Mouse (Mus musculus) hindbrain, embryonic 13.5 days (tissue): ENCODE measurements around the gene Sned1. TPM values are rescaled to one million over a fixed set of nuclear protein-coding genes. Genes with fewer than 3 reads are reported as not detected.
A peak's percentile ranks its signal among the peaks of the same experiment; 100 is the strongest.

ENCODE experiments used
- ATAC-seq: fragments of 200-750 bp; cut with Nextera tagmentation; 2 replicates; pipeline ENCODE4 v1.8.0; 2017; ENCODE audit warnings: moderate TSS enrichment; ENCODE audit not compliant: low FRiP score
- H3K27ac ChIP-seq: fragments of 300-500 bp; sonication (generic); 2 replicates; pipeline ENCODE4 v1.5.1; 2015; ENCODE audit warnings: inconsistent platforms, mild to moderate bottlenecking, moderate library complexity
- H3K27me3 ChIP-seq: fragments of 300-500 bp; sonication (generic); 2 replicates; pipeline ENCODE4 v1.6.1; 2015; ENCODE audit warnings: mild to moderate bottlenecking, inconsistent platforms
- H3K36me3 ChIP-seq: fragments of 300-500 bp; sonication (generic); 2 replicates; pipeline ENCODE4 v1.6.1; 2015; ENCODE audit warnings: mild to moderate bottlenecking, inconsistent platforms
- H3K4me1 ChIP-seq: fragments of 300-500 bp; sonication (generic); replicated peaks from 2 replicates; pipeline ENCODE4 v1.6.1; 2015; ENCODE audit warnings: inconsistent platforms
- H3K4me2 ChIP-seq: fragments of 300-500 bp; sonication (generic); 2 replicates; pipeline ENCODE4 v1.6.1; 2015; ENCODE audit warnings: inconsistent platforms, mild to moderate bottlenecking, moderate library complexity
- H3K4me3 ChIP-seq: fragments of 300-500 bp; sonication (generic); 2 replicates; pipeline ENCODE4 v1.5.1; 2015; ENCODE audit warnings: mild to moderate bottlenecking, inconsistent platforms
- H3K9ac ChIP-seq: fragments of 300-500 bp; sonication (generic); 2 replicates; pipeline ENCODE4 v1.6.1; 2015; ENCODE audit warnings: mild to moderate bottlenecking, inconsistent platforms
- H3K9me3 ChIP-seq: fragments of 300-500 bp; sonication (generic); 2 replicates; pipeline ENCODE4 v1.6.1; 2016; ENCODE audit warnings: inconsistent platforms
- WGBS: fragments of 180-500 bp; shearing (Covaris S2); methylation state at CpG from one replicate; pipeline ENCODE4 v1.1.7; 2015; 5-methylcytosine and 5-hydroxymethylcytosine counted together
- polyA plus RNA-seq: library from polyadenylated mRNA; unstranded; fragments of >200 nt; fragmentation: Nextera tagmentation; extraction: Ambion mirVana; gene quantifications from 2 replicates; pipeline ENCODE4 v1.2.1, GENCODE M21; 2015

Sned1 gene
- polyA plus RNA-seq, 1 experiment from 2014 or later: 8.8 TPM

DNA sequence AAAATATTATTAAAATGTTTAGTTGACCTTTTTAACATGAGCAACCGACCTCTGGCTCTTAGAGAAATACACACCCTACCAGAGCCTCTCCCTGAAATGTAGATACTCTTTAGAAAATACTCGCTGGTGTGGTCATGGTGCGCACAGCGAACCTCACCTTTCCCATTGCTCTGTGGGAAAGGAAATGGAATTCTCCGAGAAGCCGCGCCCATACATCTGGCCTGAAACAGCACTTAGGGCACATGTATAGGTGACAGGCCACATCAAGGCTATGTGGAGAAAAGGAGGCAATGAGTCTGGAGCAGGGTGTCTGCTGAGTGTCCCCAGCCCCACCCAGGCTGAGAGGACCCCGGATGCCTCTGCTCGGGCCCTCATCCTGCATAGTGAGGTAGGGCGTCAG is 2.0 kb downstream of the Sned1 start:
- Histone ChIP-seq H3K27ac (no peak overlapping the region), H3K9me3 (no peaks in the 10 kb centered on the region), H3K4me2 (no peak overlapping the region), H3K4me1 (peaks cover 18% of the 10 kb centered on the region), H3K27me3 (peaks cover 50% of the 10 kb centered on the region), H3K4me3 (no peak overlapping the region; the same call in 1 of the 2 replicates), H3K36me3 (no peaks in the 10 kb centered on the region), H3K9ac (no peak overlapping the region)
- WGBS: 94% methylated on average over 10 of the region's 10 CpGs
- no peak for ATAC-seq

DNA sequence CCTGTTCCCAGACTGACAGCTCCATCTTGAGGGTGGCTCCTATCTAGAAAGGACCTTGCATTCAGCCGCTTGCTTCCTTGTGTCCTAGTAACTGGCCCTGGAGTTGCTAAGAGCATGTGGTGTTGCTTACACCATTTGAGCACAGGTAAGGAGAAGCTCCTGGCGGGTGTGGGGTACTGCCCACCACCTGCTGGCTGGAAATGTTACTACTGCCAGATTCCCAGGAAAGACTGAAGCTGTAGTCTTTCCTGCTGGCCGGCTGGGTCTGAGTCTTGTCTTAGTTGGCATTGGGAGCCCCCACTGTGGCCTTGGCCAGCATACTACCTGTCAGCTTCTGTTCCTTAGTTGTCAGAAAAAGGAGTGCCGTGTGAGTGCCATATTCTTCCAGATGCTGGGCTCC is 2.6 kb downstream of the Sned1 start:
- Histone ChIP-seq H3K4me3 (no peak overlapping the region; the same call in 1 of the 2 replicates), H3K9ac (no peak overlapping the region), H3K9me3 (no peaks in the 10 kb centered on the region), H3K4me1 (peaks cover 18% of the 10 kb centered on the region), H3K36me3 (no peaks in the 10 kb centered on the region), H3K4me2 (no peak overlapping the region), H3K27me3 (peaks cover 50% of the 10 kb centered on the region), H3K27ac (no peak overlapping the region)
- 55% methylated on average over 4 of the region's 4 CpGs for WGBS
- no peak for ATAC-seq

GRCm38 (mm10) chr1:93245936-93246335 is 10.3 kb downstream of the Sned1 start:
- no peaks in the 10 kb centered on the region for H3K4me1 ChIP-seq
- WGBS: 70% methylated on average over 2 of the region's 2 CpGs
- no peaks in the 10 kb centered on the region for H3K27me3 ChIP-seq
- H3K9ac ChIP-seq: no peak overlapping the region
- no peaks in the 10 kb centered on the region for H3K36me3 ChIP-seq
- ATAC-seq: no peak
- H3K27ac ChIP-seq: no peak overlapping the region
- no peak overlapping the region for H3K4me2 ChIP-seq
- no peak overlapping the region for H3K4me3 ChIP-seq
- H3K9me3 ChIP-seq: no peaks in the 10 kb centered on the region

DNA sequence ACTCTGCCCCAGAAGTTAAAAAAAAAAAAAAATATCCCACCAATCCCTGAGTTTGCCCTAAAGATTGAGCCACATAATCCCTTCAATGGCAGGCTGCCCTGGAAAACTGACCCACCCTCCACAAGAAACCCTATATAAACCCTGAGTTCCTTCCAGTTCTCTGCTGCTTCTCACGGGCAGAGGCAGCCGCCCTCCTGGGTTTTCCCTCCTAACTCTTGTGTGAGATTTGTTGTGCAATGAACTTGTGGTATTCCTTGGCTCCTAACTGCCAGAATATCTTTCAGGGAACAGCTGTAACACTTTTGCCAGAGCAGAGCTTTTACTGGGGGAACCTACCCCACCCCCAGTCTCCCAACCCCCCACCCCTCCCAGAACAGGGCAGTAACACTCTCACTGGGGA is 16.9 kb downstream of the Sned1 start:
- Histone ChIP-seq H3K4me1 (no peaks in the 10 kb centered on the region), H3K27me3 (no peaks in the 10 kb centered on the region), H3K9ac (no peak overlapping the region), H3K9me3 (no peaks in the 10 kb centered on the region), H3K4me2 (no peak overlapping the region), H3K4me3 (no peak overlapping the region), H3K36me3 (no peaks in the 10 kb centered on the region), H3K27ac (no peak overlapping the region)
- WGBS: 58% methylated on average over 2 of the region's 2 CpGs
- ATAC-seq: no peak

- Histone ChIP-seq H3K9ac (no peak overlapping the region), H3K4me3 (no peak overlapping the region), H3K36me3 (no peaks in the 10 kb centered on the region), H3K27ac (no peak overlapping the region), H3K27me3 (no peaks in the 10 kb centered on the region), H3K9me3 (no peaks in the 10 kb centered on the region), H3K4me2 (no peak overlapping the region), H3K4me1 (no peaks in the 10 kb centered on the region)
- ATAC-seq: no peak
- WGBS: 94% methylated on average over 7 of the region's 7 CpGs
Observed at GRCm38 (mm10) chr1:93255761-93256160, 20.1 kb downstream of the Sned1 start.

- WGBS: 82% methylated on average over 1 of the region's 1 CpGs
Observed at GRCm38 (mm10) chr1:93257560-93257959, 21.9 kb downstream of the Sned1 start.

DNA sequence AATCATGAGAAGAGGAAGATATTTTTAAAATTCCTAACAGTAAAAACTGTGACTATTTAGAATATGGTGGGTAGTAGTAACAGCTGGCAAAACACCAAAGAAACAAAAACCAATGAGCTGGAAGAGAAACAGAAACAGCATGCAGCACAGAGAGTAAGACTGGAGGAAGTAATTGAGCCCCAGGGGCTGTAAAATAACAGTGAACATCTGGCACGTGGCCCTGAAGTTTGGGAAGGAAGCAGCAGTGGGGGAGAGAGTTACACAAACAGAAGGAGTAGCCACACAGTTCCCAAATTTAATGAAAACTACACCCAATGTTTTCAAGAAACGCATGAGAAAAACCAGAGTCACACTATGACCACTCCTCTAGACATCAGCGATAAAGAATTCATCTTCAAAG is 31.6 kb downstream of the Sned1 start:
- H3K36me3 ChIP-seq: no peaks in the 10 kb centered on the region
- no peak overlapping the region for H3K4me3 ChIP-seq
- H3K27me3 ChIP-seq: no peaks in the 10 kb centered on the region
- H3K9ac ChIP-seq: no peak overlapping the region
- H3K9me3 ChIP-seq: no peaks in the 10 kb centered on the region
- H3K4me2 ChIP-seq: no peak overlapping the region
- H3K27ac ChIP-seq: no peak overlapping the region
- peaks cover under 1% of the 10 kb centered on the region for H3K4me1 ChIP-seq
- 57% methylated on average over 3 of the region's 3 CpGs for WGBS
- no peak for ATAC-seq

More at GRCm38 (mm10) chr1:93257560-93257959, 21.9 kb downstream of the Sned1 start:
- Histone ChIP-seq H3K4me3 (no peak overlapping the region), H3K9ac (no peak overlapping the region), H3K4me1 (no peaks in the 10 kb centered on the region), H3K36me3 (no peaks in the 10 kb centered on the region), H3K9me3 (no peaks in the 10 kb centered on the region), H3K27me3 (no peaks in the 10 kb centered on the region), H3K27ac (no peak overlapping the region), H3K4me2 (no peak overlapping the region)
- ATAC-seq: no peak

GRCm38 (mm10) chr1:93268246-93268645 is 32.6 kb downstream of the Sned1 start:
- Histone ChIP-seq H3K27ac (no peak overlapping the region), H3K4me3 (no peak overlapping the region), H3K36me3 (no peaks in the 10 kb centered on the region), H3K4me1 (peaks cover 5% of the 10 kb centered on the region), H3K27me3 (no peaks in the 10 kb centered on the region), H3K4me2 (no peak overlapping the region), H3K9ac (no peak overlapping the region), H3K9me3 (no peaks in the 10 kb centered on the region)
- WGBS: 85% methylated on average over 2 of the region's 2 CpGs
- no peak for ATAC-seq

DNA sequence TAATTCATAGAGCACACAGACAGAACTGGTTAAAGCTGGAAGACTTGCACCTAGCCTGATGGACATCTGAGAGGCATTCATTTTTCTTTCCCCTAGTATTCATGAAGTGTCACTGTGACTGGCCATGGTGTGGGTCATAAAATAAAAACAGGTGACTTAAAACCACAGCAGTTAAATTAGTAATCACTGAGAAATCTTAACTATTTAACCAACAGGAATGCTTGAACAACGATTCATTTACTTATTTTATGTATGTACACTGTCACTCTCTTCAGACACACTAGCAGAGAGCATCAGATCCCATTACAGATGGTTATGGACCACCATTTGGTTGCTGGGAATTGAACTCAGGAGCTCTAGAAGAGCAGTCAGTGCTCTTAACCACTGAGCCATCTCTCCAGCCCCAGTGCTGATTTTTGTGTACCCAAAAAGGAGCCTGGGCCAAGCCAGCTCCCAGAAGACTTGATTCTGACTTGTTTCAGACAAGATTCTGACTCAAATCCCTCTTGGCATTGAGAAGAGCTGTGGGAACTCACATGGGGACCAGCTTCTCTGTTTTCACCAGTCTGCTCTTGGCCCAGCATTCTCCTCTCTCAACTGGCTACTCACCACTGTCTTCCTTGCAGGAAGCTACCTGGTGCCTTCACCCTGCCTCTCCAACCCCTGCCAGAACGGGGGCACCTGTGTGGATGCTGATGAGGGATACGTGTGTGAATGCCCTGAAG is 35.0 kb downstream of the Sned1 start:
- no peaks in the 10 kb centered on the region for H3K9me3 ChIP-seq
- WGBS: 69% methylated on average over 3 of the region's 3 CpGs
- H3K4me2 ChIP-seq: no peak overlapping the region
- no peaks in the 10 kb centered on the region for H3K36me3 ChIP-seq
- H3K27me3 ChIP-seq: no peaks in the 10 kb centered on the region
- ATAC-seq: no peak
- no peak overlapping the region for H3K9ac ChIP-seq
- no peak overlapping the region for H3K27ac ChIP-seq
- no peak overlapping the region for H3K4me3 ChIP-seq
- H3K4me1 ChIP-seq: peaks cover 5% of the 10 kb centered on the region

- H3K4me2 ChIP-seq: no peak overlapping the region
- H3K27ac ChIP-seq: no peak overlapping the region
- 83% methylated on average over 6 of the region's 6 CpGs for WGBS
- peaks cover 5% of the 10 kb centered on the region for H3K4me1 ChIP-seq
- ATAC-seq: no peak
- no peaks in the 10 kb centered on the region for H3K36me3 ChIP-seq
- no peak overlapping the region for H3K4me3 ChIP-seq
- H3K27me3 ChIP-seq: no peaks in the 10 kb centered on the region
- no peak overlapping the region for H3K9ac ChIP-seq
- H3K9me3 ChIP-seq: no peaks in the 10 kb centered on the region
Observed at GRCm38 (mm10) chr1:93271751-93272150, 36.1 kb downstream of the Sned1 start.

DNA sequence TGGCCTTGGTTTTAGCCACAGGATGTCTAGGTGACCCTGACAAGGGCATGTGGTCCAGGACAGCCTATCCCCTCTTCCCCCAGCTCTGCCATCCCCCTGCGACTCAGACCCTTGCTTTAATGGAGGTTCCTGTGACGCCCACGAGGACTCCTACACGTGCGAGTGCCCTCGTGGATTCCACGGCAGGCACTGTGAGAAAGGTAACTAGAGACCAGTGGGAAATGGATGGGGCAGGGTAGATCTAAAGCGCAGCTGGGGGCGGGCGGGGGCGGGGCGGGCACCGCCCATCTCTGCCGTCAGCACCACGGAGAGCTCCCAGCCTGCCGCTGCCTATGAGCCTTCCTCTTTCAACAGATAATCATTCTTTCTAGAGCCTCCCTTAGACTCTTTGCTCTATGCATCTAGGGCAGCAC is 36.8 kb downstream of the Sned1 start:
- 1% methylated on average over 16 of the region's 16 CpGs for WGBS
- peaks cover 5% of the 10 kb centered on the region for H3K4me1 ChIP-seq
- H3K27ac ChIP-seq: no peak overlapping the region
- H3K9ac ChIP-seq: 0 out of 2 replicates have a peak overlapping the region, but pooled peaks have one; percentile 31
- no peaks in the 10 kb centered on the region for H3K27me3 ChIP-seq
- peak overlapping the region; percentile 23 for H3K4me3 ChIP-seq
- peak overlapping the region; percentile 48 for H3K4me2 ChIP-seq
- no peaks in the 10 kb centered on the region for H3K36me3 ChIP-seq
- no peaks in the 10 kb centered on the region for H3K9me3 ChIP-seq
- ATAC-seq: peak; percentile 80

DNA sequence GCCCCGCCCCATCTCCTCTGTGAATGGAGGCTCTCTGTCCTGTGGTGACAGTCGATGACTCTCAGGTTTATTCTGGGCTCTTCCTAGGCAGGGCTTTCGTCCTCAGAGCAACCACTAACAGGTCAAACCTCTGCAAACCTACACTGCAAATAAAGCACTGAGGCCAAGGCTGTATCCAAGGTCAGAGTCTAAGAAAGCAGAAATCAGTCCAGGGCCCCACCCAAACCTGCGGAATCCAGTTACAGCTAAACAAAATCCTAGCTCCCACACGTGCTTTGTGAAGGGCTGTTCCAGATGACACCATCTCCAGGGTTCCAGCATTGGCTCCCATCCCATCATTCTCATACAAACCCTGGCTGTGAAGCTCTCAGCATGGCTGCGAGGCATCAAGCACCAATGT is 39.9 kb downstream of the Sned1 start:
- 78% methylated on average over 6 of the region's 6 CpGs for WGBS
- H3K36me3 ChIP-seq: no peaks in the 10 kb centered on the region
- no peak for ATAC-seq
- no peaks in the 10 kb centered on the region for H3K27me3 ChIP-seq
- H3K4me3 ChIP-seq: no peak overlapping the region
- no peak overlapping the region for H3K9ac ChIP-seq
- no peak overlapping the region for H3K27ac ChIP-seq
- no peaks in the 10 kb centered on the region for H3K9me3 ChIP-seq
- peaks cover 5% of the 10 kb centered on the region for H3K4me1 ChIP-seq
- no peak overlapping the region for H3K4me2 ChIP-seq

GRCm38 (mm10) chr1:93277041-93277440 is 41.4 kb downstream of the Sned1 start:
- WGBS: 80% methylated on average over 7 of the region's 7 CpGs
- ATAC-seq: no peak
- H3K4me3 ChIP-seq: no peak overlapping the region

More at GRCm38 (mm10) chr1:93277041-93277440, 41.4 kb downstream of the Sned1 start:
- Histone ChIP-seq H3K27ac (no peak overlapping the region), H3K4me1 (peaks cover 5% of the 10 kb centered on the region), H3K4me2 (no peak overlapping the region), H3K9ac (no peak overlapping the region), H3K9me3 (no peaks in the 10 kb centered on the region), H3K36me3 (no peaks in the 10 kb centered on the region), H3K27me3 (no peaks in the 10 kb centered on the region)
